Mouse (Mus musculus) forebrain, embryonic 12.5 days (tissue): ENCODE measurements around the gene Skil. TPM values are rescaled to one million over a fixed set of nuclear protein-coding genes. Genes with fewer than 3 reads are reported as not detected.

Experiments
- ATAC-seq: fragments of 200-750 bp; cut with Nextera tagmentation; 2 replicates; pipeline ENCODE4 v1.8.0; 2017; ENCODE audit warnings: moderate TSS enrichment; ENCODE audit not compliant: low FRiP score
- H3K27ac ChIP-seq: fragments of 300-500 bp; sonication (generic); 2 replicates; pipeline ENCODE4 v1.5.1; 2016; ENCODE audit warnings: mild to moderate bottlenecking
- H3K27me3 ChIP-seq: fragments of 300-500 bp; sonication (generic); 2 replicates; pipeline ENCODE4 v1.6.1; 2016; ENCODE audit warnings: mild to moderate bottlenecking
- H3K36me3 ChIP-seq: fragments of 300-500 bp; sonication (generic); replicated peaks from 2 replicates; pipeline ENCODE4 v1.6.1; 2016; ENCODE audit warnings: mild to moderate bottlenecking
- H3K4me1 ChIP-seq: fragments of 300-500 bp; sonication (generic); 2 replicates; pipeline ENCODE4 v1.6.1; 2016
- H3K4me2 ChIP-seq: fragments of 300-500 bp; sonication (generic); 2 replicates; pipeline ENCODE4 v1.6.1; 2016; ENCODE audit warnings: mild to moderate bottlenecking, moderate library complexity
- H3K4me3 ChIP-seq: fragments of 300-500 bp; sonication (generic); replicated peaks from 2 replicates; pipeline ENCODE4 v1.5.1; 2016; ENCODE audit warnings: mild to moderate bottlenecking
- H3K9ac ChIP-seq: fragments of 300-500 bp; sonication (generic); 2 replicates; pipeline ENCODE4 v1.6.1; 2016; ENCODE audit warnings: mild to moderate bottlenecking
- H3K9me3 ChIP-seq: fragments of 300-500 bp; sonication (generic); 2 replicates; pipeline ENCODE4 v1.6.1; 2016
- WGBS: fragments of 180-500 bp; shearing (Covaris S2); methylation state at CpG from one replicate; pipeline ENCODE4 v1.1.7; 2016; 5-methylcytosine and 5-hydroxymethylcytosine counted together
- polyA plus RNA-seq: library from polyadenylated mRNA; unstranded; fragments of >200 nt; fragmentation: Nextera tagmentation; extraction: Ambion mirVana; gene quantifications from 2 replicates; pipeline ENCODE4 v1.2.1, GENCODE M21; 2016

Gene Skil
- polyA plus RNA-seq, 1 experiment from 2014 or later = 40.1 TPM

DNA sequence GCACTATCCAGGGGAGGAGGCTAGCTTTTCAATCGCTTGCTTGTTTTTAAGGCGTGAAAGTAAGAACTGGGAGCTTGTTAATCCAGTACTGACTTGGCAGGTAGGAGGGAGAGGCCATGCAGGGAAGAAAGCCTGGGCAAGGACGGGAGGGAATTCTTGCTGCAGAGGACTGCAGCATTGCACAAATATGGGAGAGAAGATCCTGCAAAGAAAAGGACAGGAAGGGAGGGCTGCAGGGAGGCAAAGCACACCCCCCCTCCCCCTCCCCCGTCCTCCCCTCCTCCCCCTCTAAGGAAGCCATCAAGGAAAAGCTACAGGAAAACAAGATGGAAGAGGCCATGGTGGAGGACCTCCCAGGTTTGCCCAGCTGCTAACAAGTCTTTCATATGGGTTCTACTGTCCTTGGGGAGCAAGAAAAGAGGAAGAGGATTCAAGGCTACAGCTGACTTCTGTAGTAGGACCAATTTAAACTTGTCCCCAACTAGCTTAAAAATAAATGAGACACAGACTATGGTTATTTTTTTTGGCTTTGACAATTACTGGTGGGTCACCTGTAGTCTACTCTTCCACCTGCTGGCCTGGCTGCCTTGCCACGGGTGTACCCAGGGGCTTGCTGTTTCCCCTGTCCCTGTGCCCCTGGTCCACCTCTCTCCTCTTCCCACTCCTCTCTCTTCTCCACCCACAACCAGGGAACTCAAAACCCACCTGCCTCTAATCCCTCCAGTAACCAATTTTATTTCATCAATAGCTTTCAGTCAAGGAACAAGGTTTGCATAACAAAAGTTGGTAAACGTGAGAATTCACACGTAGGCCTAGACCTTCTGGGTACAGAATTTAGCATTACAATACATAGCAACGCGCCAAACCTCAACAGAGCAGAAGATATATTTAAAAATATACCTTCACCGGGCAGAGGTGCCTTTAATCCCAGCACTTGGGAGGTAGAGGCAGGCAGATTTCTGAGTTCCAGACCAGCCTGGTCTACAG is 5.8 kb upstream of the Skil start:
- H3K27ac ChIP-seq = no peak overlapping the region
- no peaks in the 10 kb centered on the region for H3K9me3 ChIP-seq
- no peak for ATAC-seq
- no peak overlapping the region for H3K9ac ChIP-seq
- 29% methylated on average over 10 of the region's 10 CpGs for WGBS
- H3K4me3 ChIP-seq = no peak overlapping the region
- peaks cover 28% of the 10 kb centered on the region for H3K4me1 ChIP-seq
- no peaks in the 10 kb centered on the region for H3K27me3 ChIP-seq
- H3K36me3 ChIP-seq = no peaks in the 10 kb centered on the region
- no peak overlapping the region for H3K4me2 ChIP-seq

DNA sequence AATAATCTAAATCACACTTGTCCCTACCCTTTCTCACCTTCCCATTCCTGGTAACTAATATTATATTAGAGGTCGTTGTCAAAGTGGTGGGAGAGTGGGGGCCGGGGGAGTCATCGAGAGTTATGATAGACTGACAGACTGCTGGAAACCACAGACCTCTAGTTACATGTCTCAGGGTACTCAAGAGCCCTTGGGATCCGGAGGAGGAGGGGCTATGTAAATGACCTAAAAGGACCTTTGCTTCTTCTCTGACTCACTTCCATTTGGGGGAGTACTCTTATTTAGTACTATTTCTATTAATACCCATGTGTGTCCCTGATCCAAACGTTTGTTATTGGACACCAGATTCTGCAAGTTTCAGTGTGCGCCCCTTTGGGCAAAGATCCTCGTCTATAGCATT is 4.9 kb upstream of the Skil start:
- Histone ChIP-seq H3K27ac (no peak overlapping the region), H3K4me3 (no peak overlapping the region), H3K9ac (no peak overlapping the region), H3K36me3 (no peaks in the 10 kb centered on the region), H3K4me2 (no peak overlapping the region), H3K27me3 (no peaks in the 10 kb centered on the region), H3K4me1 (peaks cover 28% of the 10 kb centered on the region), H3K9me3 (no peaks in the 10 kb centered on the region)
- no peak for ATAC-seq
- WGBS = 61% methylated on average over 7 of the region's 7 CpGs

DNA sequence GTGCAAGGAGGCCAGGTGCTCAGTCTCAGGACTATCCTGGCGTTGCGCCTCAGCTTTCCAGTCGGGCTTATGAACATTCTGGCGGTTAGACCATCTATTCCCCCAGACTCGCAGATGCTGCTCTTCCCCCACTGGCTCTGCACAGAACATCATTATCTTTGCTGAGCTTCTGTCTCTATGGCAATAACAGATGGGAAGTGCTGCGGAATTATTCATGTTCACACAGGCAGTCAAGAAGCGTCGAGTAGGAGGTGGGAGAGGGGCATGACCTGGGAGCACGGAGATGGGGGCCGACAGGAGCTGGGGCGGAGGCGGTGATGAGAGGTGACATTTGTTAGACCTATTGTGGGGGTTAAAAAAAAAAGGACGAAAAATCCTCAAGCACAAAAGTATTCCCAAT is 1.7 kb upstream of the Skil start:
- Histone ChIP-seq H3K4me2 (peak overlapping the region; percentile 74), H3K36me3 (no peaks in the 10 kb centered on the region; the same call in none of the 2 replicates), H3K9me3 (no peaks in the 10 kb centered on the region), H3K27ac (peak overlapping the region; percentile 100), H3K27me3 (no peaks in the 10 kb centered on the region), H3K4me1 (peaks cover 38% of the 10 kb centered on the region), H3K9ac (no peak overlapping the region), H3K4me3 (peak overlapping the region; percentile 95)
- WGBS = 2% methylated on average over 13 of the region's 13 CpGs
- ATAC-seq = peak; percentile 30

DNA sequence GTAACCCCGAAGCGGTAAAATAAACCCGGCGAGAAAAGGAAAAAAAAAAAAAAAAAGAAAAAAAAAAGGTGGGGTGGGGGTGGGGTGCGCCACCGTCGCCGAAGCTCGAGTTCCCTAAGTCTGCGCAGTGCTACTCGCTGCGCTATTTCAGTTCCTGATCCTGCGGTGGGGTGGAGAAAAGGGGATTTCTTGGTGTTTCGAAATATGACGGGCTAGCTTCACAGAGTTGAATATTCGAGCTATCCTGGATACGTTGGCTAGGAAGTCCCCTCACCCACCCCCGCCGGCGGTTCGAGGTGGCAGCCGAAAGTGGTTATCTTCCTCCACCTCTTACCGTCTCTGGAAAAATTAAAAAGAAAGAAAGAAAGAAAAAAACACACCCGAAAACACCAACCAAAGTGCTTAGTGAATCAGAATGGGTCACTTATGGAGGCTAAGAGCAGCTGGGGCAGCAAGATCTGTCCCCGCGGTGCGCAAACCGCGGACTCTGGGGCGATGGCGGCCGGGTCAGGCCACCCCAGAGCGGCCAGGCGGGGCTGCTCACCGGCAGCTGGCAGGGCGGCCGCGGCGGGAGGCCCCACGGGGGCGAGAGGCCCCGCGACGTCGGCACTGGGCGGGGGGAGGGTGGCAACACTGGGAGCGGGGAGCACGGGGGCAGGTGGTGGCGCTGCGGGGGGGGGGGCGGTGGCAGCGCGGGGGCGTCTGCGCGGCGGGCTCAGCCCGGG is 1.1 kb upstream of the Skil start:
- peak overlapping the region; percentile 95 for H3K4me3 ChIP-seq
- under 1% methylated on average over 41 of the region's 58 CpGs for WGBS
- H3K4me2 ChIP-seq = peak overlapping the region; percentile 74
- H3K9me3 ChIP-seq = no peaks in the 10 kb centered on the region
- peak; percentile 45 for ATAC-seq
- H3K27me3 ChIP-seq = no peaks in the 10 kb centered on the region
- peak overlapping the region; percentile 100 for H3K27ac ChIP-seq
- no peaks in the 10 kb centered on the region; the same call in none of the 2 replicates for H3K36me3 ChIP-seq
- H3K4me1 ChIP-seq = peaks cover 40% of the 10 kb centered on the region
- H3K9ac ChIP-seq = peak overlapping the region; percentile 91

DNA sequence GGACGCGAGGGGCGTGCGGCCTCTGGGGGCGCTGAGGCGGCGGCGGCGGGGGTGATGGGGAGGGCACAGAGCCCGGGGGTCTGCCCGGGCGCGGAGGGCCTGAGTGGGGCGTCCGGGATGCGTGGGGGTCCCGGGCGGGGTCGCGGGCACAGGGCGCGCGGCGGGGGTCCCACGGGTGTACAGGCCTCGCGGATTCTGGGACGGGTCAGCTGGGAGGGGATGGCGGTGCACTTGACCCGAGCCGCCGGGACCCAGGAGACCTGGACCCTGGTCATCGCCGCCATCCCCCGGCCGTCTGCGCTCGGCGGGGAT is 277 bp downstream of the Skil start:
- Histone ChIP-seq H3K9ac (peak overlapping the region; percentile 91), H3K27me3 (no peaks in the 10 kb centered on the region), H3K27ac (peak overlapping the region; percentile 100), H3K4me3 (peak overlapping the region; percentile 95), H3K4me2 (peak overlapping the region; percentile 74), H3K36me3 (no peaks in the 10 kb centered on the region; the same call in none of the 2 replicates), H3K4me1 (peaks cover 43% of the 10 kb centered on the region), H3K9me3 (no peaks in the 10 kb centered on the region)
- WGBS = under 1% methylated on average over 23 of the region's 39 CpGs
- ATAC-seq = peak; percentile 42

DNA sequence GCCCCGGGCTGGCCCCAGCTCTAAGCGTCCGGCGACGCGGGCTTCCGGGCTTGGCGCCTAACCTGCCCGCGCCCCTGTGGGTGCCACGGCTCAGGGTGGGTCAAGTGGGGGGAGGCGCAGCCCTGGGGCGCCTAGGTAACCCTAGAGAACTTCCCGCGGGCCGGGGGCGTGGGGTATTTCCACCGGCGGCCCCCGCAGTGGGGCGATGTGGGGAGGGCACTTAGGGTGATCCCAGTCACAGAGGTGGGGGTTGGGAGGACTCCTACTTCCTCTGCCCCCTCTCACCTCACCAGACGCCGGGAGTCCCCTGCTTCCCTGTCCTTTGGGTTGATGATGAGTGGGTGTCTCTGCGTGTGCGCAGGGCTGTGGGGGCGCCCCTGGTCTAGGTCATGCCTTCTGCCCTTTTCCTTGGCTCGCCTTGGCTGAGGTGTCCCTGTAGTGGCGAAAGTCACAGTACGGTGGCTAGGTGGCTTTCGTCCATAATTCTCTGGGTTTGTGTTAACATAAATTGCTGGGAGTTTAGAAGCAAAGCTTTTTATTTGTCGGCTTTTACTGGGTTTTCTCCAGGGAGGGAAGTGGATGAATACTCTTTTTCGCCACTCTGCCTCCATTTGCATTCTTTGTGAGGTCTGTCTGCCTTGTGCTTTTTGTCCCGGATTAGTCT is 765 bp downstream of the Skil start:
- 0 out of 2 replicates have a peak, but pooled peaks have one; percentile 0 for ATAC-seq
- H3K27me3 ChIP-seq = no peaks in the 10 kb centered on the region
- H3K4me2 ChIP-seq = peak overlapping the region; percentile 74
- under 1% methylated on average over 32 of the region's 33 CpGs for WGBS
- peak overlapping the region; percentile 95 for H3K4me3 ChIP-seq
- peak overlapping the region; percentile 100 for H3K27ac ChIP-seq
- peaks cover 46% of the 10 kb centered on the region for H3K4me1 ChIP-seq
- H3K9me3 ChIP-seq = no peaks in the 10 kb centered on the region
- H3K36me3 ChIP-seq = no peaks in the 10 kb centered on the region; the same call in none of the 2 replicates
- peak overlapping the region; percentile 91 for H3K9ac ChIP-seq

DNA sequence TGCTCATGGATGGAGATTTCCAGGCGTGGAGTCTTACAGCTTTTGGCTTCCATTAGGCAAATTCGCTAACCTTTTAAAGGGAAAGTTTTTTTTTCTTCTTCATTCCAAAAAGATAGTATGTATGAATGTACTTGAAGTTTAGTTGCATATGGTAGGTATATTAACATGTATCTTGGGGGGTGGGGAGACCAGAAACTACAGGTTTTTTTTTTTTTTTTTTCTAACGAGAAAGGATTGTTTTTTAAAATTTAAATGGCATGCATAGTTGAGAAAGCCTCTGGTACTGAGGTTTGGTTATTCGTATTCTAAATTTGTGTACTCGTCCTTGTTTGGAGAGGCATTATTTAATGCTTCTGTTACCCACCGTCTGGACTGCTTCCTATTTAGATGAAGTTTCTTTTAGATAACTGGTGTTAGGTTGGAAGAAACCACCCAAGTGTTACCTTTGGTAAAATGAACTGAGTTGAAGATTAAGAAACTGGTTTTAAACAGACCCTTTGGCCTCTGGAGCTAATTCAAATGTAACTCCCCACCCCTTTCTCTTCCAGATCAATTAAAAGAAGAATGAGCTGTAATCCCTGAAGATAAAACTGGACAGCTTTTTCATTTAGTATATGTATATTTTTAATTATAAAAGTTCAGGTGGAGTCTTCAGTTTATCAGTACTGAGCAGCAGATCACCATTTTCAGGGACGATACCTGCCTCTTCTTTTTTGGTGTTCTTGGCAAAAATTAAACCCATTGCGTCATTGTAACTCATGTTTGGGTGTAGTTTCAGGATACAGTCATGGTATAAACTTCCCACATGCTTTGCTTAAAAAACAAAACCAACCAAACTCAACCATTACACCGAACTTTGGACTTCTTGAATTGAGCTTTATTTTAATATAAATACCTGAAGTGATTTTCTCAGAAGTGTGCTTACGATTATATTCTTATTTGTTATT is 1.6 kb downstream of the Skil start:
- 42% methylated on average over 10 of the region's 10 CpGs for WGBS
- peak overlapping the region; percentile 91 for H3K9ac ChIP-seq
- H3K27me3 ChIP-seq = no peaks in the 10 kb centered on the region
- H3K36me3 ChIP-seq = no peaks in the 10 kb centered on the region; the same call in none of the 2 replicates
- no peak for ATAC-seq
- peak overlapping the region; percentile 95 for H3K4me3 ChIP-seq
- H3K27ac ChIP-seq = peak overlapping the region; percentile 100; the same call in 1 of the 2 replicates
- H3K9me3 ChIP-seq = no peaks in the 10 kb centered on the region
- H3K4me2 ChIP-seq = peak overlapping the region; percentile 74
- peaks cover 49% of the 10 kb centered on the region for H3K4me1 ChIP-seq

DNA sequence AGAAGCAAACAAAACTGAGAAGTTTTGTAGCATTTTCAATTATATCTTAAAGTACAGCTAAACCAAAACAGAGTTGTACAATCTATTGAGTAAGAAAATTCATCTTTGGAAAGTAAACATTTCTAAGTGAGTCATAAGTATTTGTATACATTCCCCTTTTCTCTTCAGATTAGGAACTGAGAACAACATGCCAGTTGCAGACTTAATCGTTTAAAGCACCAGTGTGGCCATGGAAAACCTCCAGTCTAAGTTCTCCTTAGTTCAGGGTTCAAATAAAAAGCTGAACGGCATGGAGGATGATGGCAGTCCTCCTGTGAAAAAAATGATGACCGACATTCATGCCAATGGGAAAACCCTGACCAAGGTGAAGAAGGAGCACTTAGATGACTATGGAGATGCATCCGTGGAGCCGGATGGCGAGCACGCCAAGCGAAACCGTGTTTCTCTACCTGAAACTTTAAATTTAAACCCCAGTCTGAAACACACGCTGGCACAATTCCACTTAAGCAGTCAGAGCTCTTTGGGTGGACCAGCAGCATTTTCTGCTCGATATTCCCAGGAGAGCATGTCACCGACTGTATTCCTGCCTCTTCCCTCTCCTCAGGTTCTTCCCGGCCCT is 2.4 kb downstream of the Skil start:
- WGBS = 89% methylated on average over 13 of the region's 13 CpGs
- no peak for ATAC-seq
- Histone ChIP-seq H3K9me3 (no peaks in the 10 kb centered on the region), H3K36me3 (no peaks in the 10 kb centered on the region; the same call in none of the 2 replicates), H3K4me3 (no peak overlapping the region), H3K4me1 (peaks cover 51% of the 10 kb centered on the region), H3K27me3 (no peaks in the 10 kb centered on the region), H3K27ac (no peak overlapping the region), H3K4me2 (peak overlapping the region; percentile 24), H3K9ac (no peak overlapping the region)

DNA sequence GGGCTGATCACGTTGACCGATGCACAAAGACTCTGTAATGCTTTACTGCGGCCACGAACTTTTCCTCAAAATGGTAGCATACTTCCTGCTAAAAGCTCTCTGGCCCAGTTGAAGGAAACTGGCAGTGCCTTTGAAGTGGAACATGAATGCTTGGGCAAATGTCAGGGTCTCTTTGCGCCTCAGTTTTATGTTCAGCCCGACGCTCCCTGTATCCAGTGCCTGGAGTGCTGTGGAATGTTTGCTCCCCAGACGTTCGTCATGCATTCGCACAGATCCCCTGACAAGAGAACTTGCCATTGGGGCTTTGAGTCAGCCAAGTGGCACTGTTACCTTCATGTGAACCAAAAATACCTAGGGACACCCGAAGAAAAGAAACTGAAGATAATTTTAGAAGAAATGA is 3.1 kb downstream of the Skil start:
- no peak overlapping the region for H3K4me3 ChIP-seq
- no peak overlapping the region for H3K27ac ChIP-seq
- WGBS = 79% methylated on average over 11 of the region's 11 CpGs
- no peaks in the 10 kb centered on the region for H3K9me3 ChIP-seq
- H3K36me3 ChIP-seq = no peaks in the 10 kb centered on the region; the same call in none of the 2 replicates
- H3K27me3 ChIP-seq = no peaks in the 10 kb centered on the region
- peaks cover 44% of the 10 kb centered on the region for H3K4me1 ChIP-seq
- no peak overlapping the region for H3K9ac ChIP-seq
- ATAC-seq = no peak
- peak overlapping the region; percentile 24; the same call in 1 of the 2 replicates for H3K4me2 ChIP-seq

DNA sequence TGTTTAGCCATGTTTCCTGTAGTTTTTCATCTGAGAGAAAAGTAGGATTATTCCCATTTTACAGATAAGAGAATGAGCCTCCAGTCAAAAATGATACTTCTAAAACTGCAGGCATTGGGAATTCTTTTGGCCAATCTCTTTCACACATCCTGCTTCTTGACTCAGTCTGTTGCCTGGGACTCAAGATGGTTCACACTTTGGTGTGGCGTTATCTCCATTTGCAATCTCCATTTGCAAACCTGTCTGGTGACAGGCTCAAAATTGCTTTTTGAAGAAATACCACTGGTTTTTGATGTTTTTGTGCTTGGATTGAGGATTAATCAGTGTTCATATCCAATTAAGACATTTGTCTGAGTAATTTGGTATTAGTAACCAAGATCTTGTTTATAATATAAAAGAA is 3.7 kb downstream of the Skil start:
- Histone ChIP-seq H3K4me1 (peaks cover 41% of the 10 kb centered on the region), H3K27ac (no peak overlapping the region), H3K9ac (no peak overlapping the region), H3K4me3 (no peak overlapping the region), H3K27me3 (no peaks in the 10 kb centered on the region), H3K4me2 (peak overlapping the region; percentile 19), H3K9me3 (no peaks in the 10 kb centered on the region), H3K36me3 (no peaks in the 10 kb centered on the region; the same call in none of the 2 replicates)
- 90% methylated on average over 1 of the region's 1 CpGs for WGBS
- ATAC-seq = no peak

DNA sequence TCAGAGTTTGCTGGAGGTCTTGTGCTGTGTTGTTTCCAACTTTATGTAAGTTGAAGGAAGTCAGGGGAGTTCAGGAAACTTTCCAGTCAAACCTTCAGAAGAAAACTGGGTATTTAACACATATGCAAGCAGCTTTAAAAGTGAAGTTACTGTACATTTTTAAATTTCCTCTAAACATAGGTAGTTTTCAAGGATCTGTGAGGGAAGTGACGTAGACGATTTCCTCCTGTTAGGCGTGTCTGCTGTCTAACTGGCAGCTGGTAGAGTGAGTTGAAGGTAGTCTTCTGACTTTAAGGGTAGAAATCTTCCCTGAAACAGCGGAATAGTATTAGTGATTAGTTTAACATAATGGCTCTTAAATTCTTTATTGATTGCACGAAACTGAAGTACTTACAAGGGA is 5.2 kb downstream of the Skil start:
- H3K4me3 ChIP-seq = no peak overlapping the region
- no peaks in the 10 kb centered on the region for H3K9me3 ChIP-seq
- no peak overlapping the region for H3K9ac ChIP-seq
- WGBS = 88% methylated on average over 5 of the region's 5 CpGs
- H3K4me2 ChIP-seq = peak overlapping the region; percentile 37
- H3K36me3 ChIP-seq = no peaks in the 10 kb centered on the region; the same call in none of the 2 replicates
- no peaks in the 10 kb centered on the region for H3K27me3 ChIP-seq
- ATAC-seq = no peak
- no peak overlapping the region for H3K27ac ChIP-seq
- peaks cover 46% of the 10 kb centered on the region for H3K4me1 ChIP-seq
